Mouse (Mus musculus) liver, adult 2 months (tissue): ENCODE results near the gene Ints4. TPM values are rescaled to one million over a fixed set of nuclear protein-coding genes. Genes with fewer than 3 reads are reported as not detected.
A peak's percentile ranks its signal among the peaks of the same experiment; 100 is the strongest.

Source experiments
- DNase-seq: peaks from one replicate; pipeline ENCODE4 v3.0.0-alpha.2; 2011; ENCODE audit warnings: low read depth, low spot score; ENCODE audit errors: extremely low read depth
- H3K27ac ChIP-seq: fragments of 200-500 bp; replicated peaks from 2 replicates; pipeline ENCODE4 v1.5.1; 2012; ENCODE audit warnings: low read depth, mild to moderate bottlenecking, control low read depth, inconsistent platforms, low read length; ENCODE audit not compliant: insufficient read depth
- H3K27me3 ChIP-seq: fragments of 200-500 bp; 2 replicates; pipeline ENCODE4 v1.6.1; 2012; ENCODE audit warnings: mild to moderate bottlenecking, moderate library complexity, low read length, inconsistent platforms; ENCODE audit not compliant: control insufficient read depth, insufficient read depth
- H3K36me3 ChIP-seq: fragments of 200-500 bp; 2 replicates; pipeline ENCODE4 v1.6.1; 2012; ENCODE audit warnings: low read length, inconsistent platforms; ENCODE audit not compliant: control insufficient read depth, insufficient read depth
- H3K4me1 ChIP-seq: fragments of 200-500 bp; 2 replicates; pipeline ENCODE4 v1.6.1; 2011; ENCODE audit warnings: low read length; ENCODE audit not compliant: control insufficient read depth, insufficient read depth
- H3K4me3 ChIP-seq: fragments of 200-500 bp; 2 replicates; pipeline ENCODE4 v1.5.1; 2011; ENCODE audit warnings: low read depth, mild to moderate bottlenecking, control low read depth, low read length, moderate library complexity; ENCODE audit not compliant: insufficient read depth
- H3K79me2 ChIP-seq: fragments of 200-500 bp; 2 replicates; pipeline ENCODE4 v1.6.1; 2012; ENCODE audit warnings: inconsistent platforms, mild to moderate bottlenecking, low read length, moderate library complexity; ENCODE audit not compliant: control insufficient read depth, insufficient read depth
- H3K9ac ChIP-seq: fragments of 200-500 bp; 2 replicates; pipeline ENCODE4 v1.6.1; 2012; ENCODE audit warnings: low read depth, mild to moderate bottlenecking, control low read depth, inconsistent platforms, low read length
- CTCF ChIP-seq: fragments of 200-500 bp; IDR thresholded peaks from 2 replicates; pipeline ENCODE4 v1.5.1; 2011; ENCODE audit warnings: low read depth, low read length, control low read depth
- POLR2A ChIP-seq: fragments of 200-500 bp; IDR thresholded peaks from 2 replicates; pipeline ENCODE4 v1.6.1; 2011; ENCODE audit warnings: low read length, control low read depth; ENCODE audit not compliant: insufficient read depth; ENCODE audit errors: extremely low read depth
- WGBS: fragments of 180-500 bp; shearing (Covaris S2); methylation state at CpG from one replicate; pipeline ENCODE4 v1.1.7; 2018; 5-methylcytosine and 5-hydroxymethylcytosine counted together
- polyA plus RNA-seq: library from polyadenylated mRNA; depleted of rRNA; stranded (reverse); fragments of >200 nt; gene quantifications from 2 replicates; pipeline ENCODE4 v1.2.3, GENCODE M21; 2012
- total RNA-seq: library from RNA; depleted of rRNA; stranded (reverse); fragments of >200 nt; gene quantifications from 2 replicates; pipeline ENCODE4 v1.2.3, GENCODE M21; 2014

Ints4 gene
- total and polyA plus RNA-seq, 2 experiments, result 23.3 to 28.6 TPM

GRCm38 (mm10) chr7:97480290-97480689, 466 bp upstream of the Ints4 start:
- Histone ChIP-seq H3K36me3 (peaks cover 5% of the 10 kb centered on the region; the same call in 1 of the 2 replicates), H3K27ac (no peak overlapping the region), H3K79me2 (no peaks in the 10 kb centered on the region; the same call in 1 of the 2 replicates), H3K9ac (no peak overlapping the region), H3K4me1 (peaks cover 4% of the 10 kb centered on the region), H3K27me3 (no peaks in the 10 kb centered on the region), H3K4me3 (peak overlapping the region; percentile 10; the same call in 1 of the 2 replicates)
- TF ChIP-seq CTCF (no peak), POLR2A (no peak)
- WGBS, result 23% methylated on average over 3 of the region's 3 CpGs
- DNase-seq, result no peak

GRCm38 (mm10) chr7:97483378-97483777, 2.6 kb downstream of the Ints4 start:
- H3K4me3 ChIP-seq, result no peak overlapping the region
- H3K36me3 ChIP-seq, result peaks cover 20% of the 10 kb centered on the region
- H3K27ac ChIP-seq, result no peak overlapping the region
- no peaks in the 10 kb centered on the region; the same call in 1 of the 2 replicates for H3K79me2 ChIP-seq
- H3K9ac ChIP-seq, result no peak overlapping the region
- no peak for TF ChIP-seq POLR2A
- no peak for TF ChIP-seq CTCF
- no peak for DNase-seq
- WGBS, result 77% methylated on average over 2 of the region's 2 CpGs
- peaks cover 4% of the 10 kb centered on the region for H3K4me1 ChIP-seq
- no peaks in the 10 kb centered on the region for H3K27me3 ChIP-seq

DNA sequence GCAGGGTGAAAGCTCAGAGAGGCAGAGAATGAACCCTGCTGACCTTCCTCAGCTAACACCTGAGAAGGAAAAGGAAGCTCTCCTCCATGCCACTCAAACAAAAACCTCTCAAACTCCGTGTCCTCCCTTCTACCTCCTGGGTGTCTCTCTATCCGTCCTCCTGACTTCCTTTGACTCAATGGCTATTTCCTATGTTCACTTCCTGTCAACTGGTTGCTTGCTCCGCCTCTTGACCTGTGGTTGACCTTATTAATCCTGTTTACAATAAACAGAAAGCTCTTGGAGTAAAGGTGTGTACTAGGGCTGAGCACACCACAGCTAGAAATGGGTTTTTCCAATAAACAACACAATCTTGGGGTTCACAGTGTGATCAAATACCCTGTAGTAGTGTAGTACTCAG, 10.4 kb downstream of the Ints4 start:
- Histone ChIP-seq H3K4me1 (no peaks in the 10 kb centered on the region), H3K27me3 (no peaks in the 10 kb centered on the region), H3K9ac (no peak overlapping the region), H3K27ac (no peak overlapping the region), H3K36me3 (peaks cover 34% of the 10 kb centered on the region), H3K79me2 (no peaks in the 10 kb centered on the region; the same call in 1 of the 2 replicates), H3K4me3 (no peak overlapping the region)
- DNase-seq, result no peak
- 71% methylated on average over 3 of the region's 3 CpGs for WGBS
- TF ChIP-seq CTCF, result no peak
- TF ChIP-seq POLR2A, result no peak

DNA sequence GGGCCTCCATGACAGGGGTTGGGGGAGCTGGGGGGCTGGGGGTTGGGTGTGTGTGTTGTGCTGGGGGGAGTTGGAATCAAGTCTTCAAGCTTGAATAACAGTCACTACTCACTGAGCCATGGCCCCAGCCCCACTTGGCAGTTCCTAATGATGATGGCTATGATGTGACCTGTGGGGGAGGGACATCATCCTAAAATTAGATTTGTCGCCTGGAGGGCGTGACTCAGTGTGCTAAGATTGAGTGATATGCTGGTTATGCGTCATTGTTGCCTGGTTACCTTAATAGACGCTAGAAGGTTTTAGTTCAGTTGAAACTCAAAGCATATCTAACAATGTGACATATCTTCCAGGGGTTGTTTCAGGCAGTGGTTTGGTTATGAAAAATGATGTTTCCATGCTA, 11.7 kb downstream of the Ints4 start:
- Histone ChIP-seq H3K4me3 (no peak overlapping the region), H3K36me3 (peaks cover 29% of the 10 kb centered on the region), H3K27ac (no peak overlapping the region), H3K9ac (no peak overlapping the region), H3K4me1 (no peaks in the 10 kb centered on the region), H3K79me2 (no peaks in the 10 kb centered on the region; the same call in 1 of the 2 replicates), H3K27me3 (no peaks in the 10 kb centered on the region)
- TF ChIP-seq CTCF (no peak), POLR2A (no peak)
- DNase-seq, result no peak
- 93% methylated on average over 4 of the region's 4 CpGs for WGBS

GRCm38 (mm10) chr7:97495052-97495451, 14.3 kb downstream of the Ints4 start:
- H3K4me3 ChIP-seq, result no peak overlapping the region
- DNase-seq, result no peak
- no peaks in the 10 kb centered on the region for H3K27me3 ChIP-seq
- TF ChIP-seq POLR2A, result no peak
- no peak for TF ChIP-seq CTCF
- no peak overlapping the region for H3K27ac ChIP-seq
- H3K4me1 ChIP-seq, result no peaks in the 10 kb centered on the region
- no peak overlapping the region for H3K9ac ChIP-seq
- H3K36me3 ChIP-seq, result peaks cover 20% of the 10 kb centered on the region
- no peaks in the 10 kb centered on the region; the same call in 1 of the 2 replicates for H3K79me2 ChIP-seq

DNA sequence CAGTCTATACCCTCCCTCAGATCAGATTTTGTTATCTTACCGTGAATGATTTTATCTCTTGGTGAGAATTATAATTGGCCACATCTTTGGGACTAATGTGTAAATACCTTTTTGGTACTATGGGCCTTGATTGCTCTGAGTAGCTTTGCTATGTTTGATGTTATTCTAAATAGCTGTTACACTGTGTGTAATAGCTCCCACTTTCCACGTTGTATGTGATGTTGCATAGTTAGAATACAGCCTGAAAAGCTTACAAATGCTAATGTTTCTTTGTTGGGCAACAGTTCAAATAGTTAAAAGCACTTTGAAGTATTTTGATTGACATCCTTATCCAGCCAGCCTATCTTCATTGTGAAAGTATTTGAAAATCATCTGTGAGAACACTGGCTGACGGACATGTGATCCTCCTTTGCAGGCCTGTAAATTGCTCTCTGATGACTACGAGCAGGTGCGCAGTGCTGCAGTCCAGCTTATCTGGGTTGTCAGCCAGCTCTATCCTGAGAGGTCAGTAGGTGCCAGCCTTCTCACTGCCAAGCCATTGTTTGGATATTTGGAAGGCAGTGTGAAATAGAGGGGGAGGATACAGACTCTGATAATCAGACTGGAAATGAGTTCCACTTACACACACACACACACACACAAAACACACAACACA, 19.9 kb downstream of the Ints4 start:
- Histone ChIP-seq H3K4me3 (no peak overlapping the region), H3K27ac (no peak overlapping the region), H3K9ac (no peak overlapping the region), H3K36me3 (peaks cover 20% of the 10 kb centered on the region), H3K4me1 (no peaks in the 10 kb centered on the region), H3K79me2 (no peaks in the 10 kb centered on the region), H3K27me3 (no peaks in the 10 kb centered on the region)
- TF ChIP-seq POLR2A (no peak), CTCF (no peak)
- 47% methylated on average over 5 of the region's 5 CpGs for WGBS
- peak; percentile 29 for DNase-seq
